Mouse (Mus musculus) hindbrain, embryonic 12.5 days (tissue): ENCODE measurements at regions not wholly inside any gene's neighbourhood (a gene's known extent, or its start where the extent isn't known, plus 50 kb on each side); places are given as distances from the start of the nearest gene placed in this dataset.
A peak's percentile ranks its signal among the peaks of the same experiment; 100 is the strongest.
"Not testable (repeated sequence)": the region's sequence is repeated elsewhere in the genome, so short reads cannot be mapped to it uniquely, and the experiment has no call there.

Experiments used
- ATAC-seq: fragments of 200-750 bp; cut with Nextera tagmentation; 2 replicates; pipeline ENCODE4 v1.8.0; 2017; ENCODE audit warnings: moderate TSS enrichment; ENCODE audit not compliant: low FRiP score
- H3K27ac ChIP-seq: fragments of 300-500 bp; sonication (generic); 2 replicates; pipeline ENCODE4 v1.5.1; 2016; ENCODE audit warnings: mild to moderate bottlenecking
- H3K27me3 ChIP-seq: fragments of 300-500 bp; sonication (generic); 2 replicates; pipeline ENCODE4 v1.6.1; 2016; ENCODE audit warnings: mild to moderate bottlenecking
- H3K36me3 ChIP-seq: fragments of 300-500 bp; sonication (generic); 2 replicates; pipeline ENCODE4 v1.6.1; 2016; ENCODE audit warnings: mild to moderate bottlenecking
- H3K4me1 ChIP-seq: fragments of 300-500 bp; sonication (generic); 2 replicates; pipeline ENCODE4 v1.6.1; 2016
- H3K4me2 ChIP-seq: fragments of 300-500 bp; sonication (generic); replicated peaks from 2 replicates; pipeline ENCODE4 v1.6.1; 2016; ENCODE audit warnings: mild to moderate bottlenecking
- H3K4me3 ChIP-seq: fragments of 300-500 bp; sonication (generic); 2 replicates; pipeline ENCODE4 v1.5.1; 2016; ENCODE audit warnings: mild to moderate bottlenecking
- H3K9ac ChIP-seq: fragments of 300-500 bp; sonication (generic); 2 replicates; pipeline ENCODE4 v1.6.1; 2016; ENCODE audit warnings: mild to moderate bottlenecking, moderate library complexity
- H3K9me3 ChIP-seq: fragments of 300-500 bp; sonication (generic); replicated peaks from 2 replicates; pipeline ENCODE4 v1.6.1; 2016; ENCODE audit warnings: mild to moderate bottlenecking
- WGBS: fragments of 180-500 bp; shearing (Covaris S2); methylation state at CpG from one replicate; pipeline ENCODE4 v1.1.7; 2016; 5-methylcytosine and 5-hydroxymethylcytosine counted together

DNA sequence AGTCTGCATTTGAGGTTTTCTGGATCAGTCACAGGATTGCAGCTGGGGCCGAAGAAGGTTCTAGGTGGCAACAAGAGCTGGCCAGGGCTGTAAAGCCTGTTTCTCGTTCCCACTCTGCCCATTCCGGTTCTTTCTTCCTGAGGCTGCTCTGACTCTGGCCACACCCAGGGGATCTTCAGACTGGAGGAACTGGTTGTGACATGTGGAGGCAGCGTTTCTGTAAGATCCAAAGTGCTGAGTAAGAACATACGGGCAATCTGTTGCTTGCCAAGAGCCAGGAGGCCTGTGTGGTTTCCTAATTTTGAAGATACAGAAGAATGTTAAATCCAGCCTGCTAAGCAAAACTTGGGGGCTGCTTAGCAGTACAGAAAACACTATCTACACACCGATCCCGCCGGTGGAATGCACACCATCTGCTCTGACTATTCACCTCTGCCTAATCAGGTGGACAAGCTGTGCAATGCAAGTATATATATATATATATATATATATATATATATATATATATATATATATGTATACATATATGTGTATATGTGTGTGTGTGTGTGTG is 99.3 kb upstream of the Bmp2k start:
- Histone ChIP-seq H3K9ac (no peak overlapping the region), H3K36me3 (no peaks in the 10 kb centered on the region), H3K4me1 (no peaks in the 10 kb centered on the region), H3K4me3 (no peak overlapping the region), H3K9me3 (no peaks in the 10 kb centered on the region), H3K27me3 (no peaks in the 10 kb centered on the region), H3K27ac (no peak overlapping the region), H3K4me2 (no peak overlapping the region)
- WGBS = 77% methylated on average over 8 of the region's 8 CpGs
- no peak for ATAC-seq

DNA sequence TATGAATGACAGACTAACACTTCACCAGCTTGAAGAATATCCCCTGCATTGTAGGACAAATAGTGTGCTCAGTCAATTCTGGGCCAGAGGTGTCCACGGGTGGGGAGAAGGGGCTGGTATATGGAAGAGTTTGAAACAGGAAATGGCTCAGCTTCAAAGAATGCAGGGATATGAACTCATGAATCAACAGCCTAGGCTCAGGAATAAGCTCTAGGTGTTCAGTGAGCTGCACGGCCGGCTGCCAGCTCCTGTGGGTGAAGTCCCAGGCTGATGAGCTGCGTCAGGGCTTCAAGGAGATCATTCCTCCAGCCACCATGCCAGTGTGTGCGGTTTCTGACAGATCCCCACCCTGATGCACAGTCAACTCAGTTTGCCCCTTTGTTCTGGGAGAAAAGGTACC is 98.8 kb upstream of the Bmp2k start:
- no peaks in the 10 kb centered on the region for H3K27me3 ChIP-seq
- H3K4me3 ChIP-seq = no peak overlapping the region
- WGBS = 76% methylated on average over 5 of the region's 5 CpGs

GRCm38 (mm10) chr5:96905572-96906271 is 91.8 kb upstream of the Bmp2k start:
- no peak overlapping the region for H3K9ac ChIP-seq
- no peak overlapping the region for H3K4me3 ChIP-seq
- peak; percentile 84 for ATAC-seq
- WGBS = 37% methylated on average over 17 of the region's 17 CpGs
- H3K27me3 ChIP-seq = no peaks in the 10 kb centered on the region
- no peaks in the 10 kb centered on the region for H3K9me3 ChIP-seq
- peaks cover 6% of the 10 kb centered on the region for H3K4me1 ChIP-seq
- peak overlapping the region; percentile 23; the same call in 1 of the 2 replicates for H3K27ac ChIP-seq
- H3K36me3 ChIP-seq = no peaks in the 10 kb centered on the region
- peak overlapping the region; percentile 17; the same call in 1 of the 2 replicates for H3K4me2 ChIP-seq

More for the DNA sequence above, 98.8 kb upstream of the Bmp2k start:
- H3K4me1 ChIP-seq = no peaks in the 10 kb centered on the region
- H3K9me3 ChIP-seq = no peaks in the 10 kb centered on the region
- H3K9ac ChIP-seq = no peak overlapping the region
- H3K36me3 ChIP-seq = no peaks in the 10 kb centered on the region
- no peak for ATAC-seq
- no peak overlapping the region for H3K27ac ChIP-seq
- H3K4me2 ChIP-seq = no peak overlapping the region

GRCm38 (mm10) chr5:96908371-96908770 is 89.1 kb upstream of the Bmp2k start:
- H3K9me3 ChIP-seq, H3K27me3 ChIP-seq, H3K9ac ChIP-seq, ATAC-seq, H3K27ac ChIP-seq, H3K4me2 ChIP-seq, H3K36me3 ChIP-seq, H3K4me1 ChIP-seq, H3K4me3 ChIP-seq: not testable (repeated sequence)
- 90% methylated on average over 2 of the region's 2 CpGs for WGBS

DNA sequence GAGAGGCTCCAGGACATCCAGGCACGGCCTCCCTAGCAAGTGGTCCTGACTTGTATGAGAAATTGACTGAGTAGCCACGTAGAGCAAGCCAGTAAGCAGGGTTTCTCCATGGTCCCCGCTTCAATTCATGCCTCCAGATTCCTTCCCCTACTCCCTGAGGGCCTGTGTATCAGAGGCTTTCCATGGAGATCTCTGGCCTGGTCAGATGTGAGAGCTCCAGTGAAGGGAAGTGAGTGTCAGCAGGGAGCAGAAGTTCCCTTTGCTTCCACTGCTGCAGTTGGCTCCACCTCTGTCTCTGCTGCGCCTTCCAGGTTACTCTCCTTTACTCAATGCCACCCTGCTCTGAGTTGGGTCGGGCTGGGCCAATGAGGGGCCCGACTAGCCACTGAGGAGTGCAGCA is 88.3 kb upstream of the Bmp2k start:
- no peak overlapping the region for H3K4me2 ChIP-seq
- no peak overlapping the region for H3K4me3 ChIP-seq
- peaks cover 6% of the 10 kb centered on the region for H3K4me1 ChIP-seq
- no peak overlapping the region for H3K9ac ChIP-seq
- H3K27ac ChIP-seq = no peak overlapping the region
- H3K27me3 ChIP-seq = no peaks in the 10 kb centered on the region
- H3K36me3 ChIP-seq = no peaks in the 10 kb centered on the region
- H3K9me3 ChIP-seq = no peaks in the 10 kb centered on the region
- WGBS = 78% methylated on average over 6 of the region's 6 CpGs
- ATAC-seq = no peak

DNA sequence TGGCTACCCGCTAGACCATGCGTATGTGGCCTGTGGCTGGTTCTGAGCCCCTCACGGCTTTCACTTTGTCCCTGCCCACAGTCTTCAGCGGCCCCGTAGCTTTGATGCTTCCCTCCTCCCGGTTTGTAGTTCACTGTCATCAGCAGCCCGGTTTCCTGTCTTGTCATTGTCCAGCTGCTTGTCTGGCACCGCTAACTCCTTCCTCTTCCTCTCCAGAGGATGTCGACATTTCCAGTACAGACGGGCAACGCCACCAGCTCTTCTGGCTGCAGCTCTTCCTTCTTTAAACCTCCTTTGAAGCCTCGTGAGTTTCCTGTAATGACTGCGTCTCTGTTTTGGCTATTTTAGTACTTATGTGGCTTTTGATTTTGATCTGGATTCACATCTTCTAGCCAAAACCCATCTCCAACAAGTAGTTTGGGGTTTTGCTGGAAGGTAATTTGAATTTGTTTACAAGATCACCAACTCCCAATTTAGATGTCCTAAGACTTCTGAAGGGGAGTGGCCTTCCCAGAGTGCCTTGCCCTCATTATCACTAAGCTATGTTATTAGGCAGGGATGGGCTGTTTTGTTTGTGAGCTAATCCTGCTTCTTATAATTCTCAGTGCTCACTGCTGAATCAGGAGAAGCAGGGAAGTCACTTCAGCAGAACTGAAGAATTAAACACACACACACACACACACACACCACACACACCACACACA is 85.8 kb upstream of the Bmp2k start:
- Histone ChIP-seq H3K27me3 (no peaks in the 10 kb centered on the region), H3K4me3 (no peak overlapping the region), H3K9me3 (no peaks in the 10 kb centered on the region), H3K27ac (no peak overlapping the region), H3K4me1 (no peaks in the 10 kb centered on the region), H3K9ac (no peak overlapping the region), H3K36me3 (no peaks in the 10 kb centered on the region), H3K4me2 (no peak overlapping the region)
- WGBS = 73% methylated on average over 13 of the region's 13 CpGs
- no peak for ATAC-seq

DNA sequence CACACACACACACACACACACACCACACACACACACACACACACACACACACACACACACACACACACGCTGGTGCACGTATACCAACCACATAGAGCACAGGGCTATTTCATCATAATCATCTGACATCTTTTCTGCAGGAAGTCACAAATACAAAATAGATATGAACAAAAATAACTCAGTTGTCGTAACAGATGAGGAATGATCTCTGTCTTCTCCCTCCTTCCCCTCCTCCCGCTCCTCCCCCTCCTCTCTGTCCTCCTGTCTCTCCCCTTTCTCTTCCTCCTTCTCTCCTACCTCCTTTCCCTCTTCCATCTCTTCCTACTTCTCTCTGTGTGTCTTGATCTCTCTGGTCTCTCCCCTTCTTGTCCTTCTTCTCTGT is 85.2 kb upstream of the Bmp2k start:
- WGBS = 82% methylated on average over 4 of the region's 4 CpGs
- no peak for ATAC-seq
- Histone ChIP-seq H3K36me3 (no peaks in the 10 kb centered on the region), H3K4me2 (no peak overlapping the region), H3K9ac (no peak overlapping the region), H3K27ac (no peak overlapping the region), H3K27me3 (no peaks in the 10 kb centered on the region), H3K9me3 (no peaks in the 10 kb centered on the region), H3K4me3 (no peak overlapping the region), H3K4me1 (no peaks in the 10 kb centered on the region)

GRCm38 (mm10) chr5:96912781-96913180 is 84.7 kb upstream of the Bmp2k start:
- H3K36me3 ChIP-seq = no peaks in the 10 kb centered on the region
- no peak overlapping the region for H3K27ac ChIP-seq
- no peak overlapping the region for H3K4me2 ChIP-seq
- no peaks in the 10 kb centered on the region for H3K9me3 ChIP-seq
- no peaks in the 10 kb centered on the region for H3K27me3 ChIP-seq
- ATAC-seq = no peak
- H3K4me3 ChIP-seq = no peak overlapping the region
- H3K9ac ChIP-seq = no peak overlapping the region
- H3K4me1 ChIP-seq = no peaks in the 10 kb centered on the region; the same call in 1 of the 2 replicates
- WGBS = 72% methylated on average over 4 of the region's 4 CpGs

DNA sequence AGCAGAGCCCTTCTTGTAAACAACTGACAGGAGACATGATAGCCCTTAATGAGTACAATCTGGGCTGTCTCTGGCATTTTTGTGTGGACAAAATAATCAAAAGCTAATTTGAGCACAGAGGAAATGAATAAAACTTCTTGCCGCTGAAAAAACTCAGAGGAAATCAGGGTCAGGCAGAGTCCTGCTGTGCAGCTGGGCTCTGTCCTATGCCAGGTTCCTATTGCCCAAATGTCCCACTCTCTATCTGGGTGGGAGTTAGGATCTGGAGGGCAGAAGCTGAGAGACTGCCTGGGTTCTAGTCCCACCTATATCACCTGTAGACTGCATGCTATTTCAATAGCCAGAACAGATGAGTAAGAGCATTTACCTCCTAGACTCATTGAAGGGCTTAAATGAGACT is 83.8 kb upstream of the Bmp2k start:
- no peaks in the 10 kb centered on the region for H3K36me3 ChIP-seq
- H3K27me3 ChIP-seq = no peaks in the 10 kb centered on the region
- no peak for ATAC-seq
- no peaks in the 10 kb centered on the region; the same call in 1 of the 2 replicates for H3K4me1 ChIP-seq
- WGBS = 68% methylated on average over 1 of the region's 1 CpGs
- no peak overlapping the region for H3K9ac ChIP-seq
- no peak overlapping the region for H3K4me3 ChIP-seq
- H3K27ac ChIP-seq = no peak overlapping the region
- no peaks in the 10 kb centered on the region for H3K9me3 ChIP-seq
- no peak overlapping the region for H3K4me2 ChIP-seq

- Histone ChIP-seq H3K27ac (no peak overlapping the region), H3K4me3 (no peak overlapping the region), H3K36me3 (no peaks in the 10 kb centered on the region), H3K9ac (no peak overlapping the region), H3K4me1 (no peaks in the 10 kb centered on the region; the same call in 1 of the 2 replicates), H3K4me2 (no peak overlapping the region), H3K9me3 (no peaks in the 10 kb centered on the region), H3K27me3 (no peaks in the 10 kb centered on the region)
- ATAC-seq = no peak
- 91% methylated on average over 4 of the region's 4 CpGs for WGBS
Measured at GRCm38 (mm10) chr5:96914696-96915404, 82.6 kb upstream of the Bmp2k start.

GRCm38 (mm10) chr5:96916897-96917296 is 80.6 kb upstream of the Bmp2k start:
- no peak overlapping the region for H3K4me3 ChIP-seq
- no peak overlapping the region for H3K4me2 ChIP-seq
- H3K9ac ChIP-seq = no peak overlapping the region
- 74% methylated on average over 6 of the region's 6 CpGs for WGBS
- peaks cover 1% of the 10 kb centered on the region for H3K4me1 ChIP-seq
- H3K36me3 ChIP-seq = no peaks in the 10 kb centered on the region
- H3K27me3 ChIP-seq = no peaks in the 10 kb centered on the region
- no peaks in the 10 kb centered on the region for H3K9me3 ChIP-seq
- H3K27ac ChIP-seq = no peak overlapping the region
- no peak for ATAC-seq

GRCm38 (mm10) chr5:96917596-96918258 is 79.8 kb upstream of the Bmp2k start:
- Histone ChIP-seq H3K27me3 (no peaks in the 10 kb centered on the region), H3K36me3 (no peaks in the 10 kb centered on the region), H3K9ac (no peak overlapping the region), H3K9me3 (no peaks in the 10 kb centered on the region), H3K4me2 (no peak overlapping the region), H3K4me1 (peaks cover 2% of the 10 kb centered on the region), H3K27ac (0 out of 2 replicates have a peak overlapping the region, but pooled peaks have one; percentile 5), H3K4me3 (no peak overlapping the region)
- peak; percentile 60 for ATAC-seq
- 41% methylated on average over 10 of the region's 10 CpGs for WGBS
